Mouse (Mus musculus) frontal cortex, postnatal 25 days (tissue): ENCODE results near the gene Lamp2.
"Not testable (repeated sequence)": the region's sequence is repeated elsewhere in the genome, so short reads cannot be mapped to it uniquely, and the experiment has no call there.

Source experiments
- DNase-seq, 2 experiments: peaks; one replicate each; pipeline ENCODE4 v3.0.0; 2022; ENCODE audit warnings: low spot score in 2 of 2

Lamp2 gene

GRCm38 (mm10) chrX:38428818-38429440, 27.3 kb downstream of the Lamp2 start:
- no peak for DNase-seq

GRCm38 (mm10) chrX:38426043-38426442, 30.2 kb downstream of the Lamp2 start:
- no peak for DNase-seq

GRCm38 (mm10) chrX:38423096-38423495, 33.2 kb downstream of the Lamp2 start:
- DNase-seq, result no peak

GRCm38 (mm10) chrX:38422396-38422795, 33.9 kb downstream of the Lamp2 start:
- no peak for DNase-seq

GRCm38 (mm10) chrX:38403879-38404278, 52.4 kb downstream of the Lamp2 start:
- no peak for DNase-seq

- DNase-seq, result no peak
These were observed 53.3 kb downstream of the Lamp2 start for GRCm38 (mm10) chrX:38402981-38403380.

- no peak for DNase-seq
These were observed 54.2 kb downstream of the Lamp2 start for GRCm38 (mm10) chrX:38402004-38402403.

- no peak for DNase-seq
These were observed 55.6 kb downstream of the Lamp2 start for GRCm38 (mm10) chrX:38400616-38401015.

- DNase-seq, result no peak
These were observed 56.6 kb downstream of the Lamp2 start for GRCm38 (mm10) chrX:38399671-38400070.

- not testable (repeated sequence) for DNase-seq
These were observed 83.1 kb downstream of the Lamp2 start for GRCm38 (mm10) chrX:38373169-38373568.

GRCm38 (mm10) chrX:38364621-38365020, 91.6 kb downstream of the Lamp2 start:
- not testable (repeated sequence) for DNase-seq

- no peak for DNase-seq
These were observed 94.2 kb downstream of the Lamp2 start for GRCm38 (mm10) chrX:38362016-38362415.
